Comparison of ENCODE assay signal across 18 mouse cellular contexts in the genomic region with DNA sequence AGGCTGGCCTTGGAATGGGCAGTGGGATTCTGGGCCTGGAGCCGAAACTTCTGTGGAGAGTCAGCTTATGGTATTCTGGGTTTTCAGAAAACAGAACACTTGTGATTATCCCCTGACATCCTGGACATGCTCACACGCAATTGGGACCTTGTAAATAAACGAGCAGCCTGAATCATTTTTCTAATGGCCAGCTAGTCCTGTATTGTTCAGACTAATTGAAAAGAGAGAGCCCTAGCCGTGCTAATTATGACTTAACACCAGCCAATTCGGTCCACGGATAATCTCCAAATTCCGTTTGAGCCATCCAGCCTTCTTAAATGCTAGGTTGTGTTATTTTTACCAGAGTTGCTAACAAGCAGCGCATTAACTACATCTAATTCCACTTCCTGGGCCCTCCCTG.
DNase-seq lines count a peak whose midpoint lies in the region; ATAC-seq lines count a peak whose summit lies in the region.
"Had no signal": no experiment of that assay in that cellular context is flagged by ENCODE, and none has a peak within 500 bp of the region (broad histone marks: within the 10 kb centered on the region; RNA-seq: fewer than 3 reads in every experiment).

No protein-coding gene starts in this region.

- ATAC-seq in intestine, embryonic 14.5 days (replicated peaks; ENCODE audit: low FRiP score, low TSS enrichment, low read depth): no peak
- ATAC-seq in intestine, embryonic 15.5 days: no peak
- no peak for ATAC-seq in midbrain, embryonic 14.5 days (ENCODE audit: low FRiP score, low TSS enrichment)
- ATAC-seq: activated CD4-positive, CD25-positive, alpha-beta regulatory T cell, adult 4 months; CD4-positive, CD25-positive, alpha-beta regulatory T cell, adult 4 months had no signal

- H3K27ac ChIP-seq in intestine, embryonic 14.5 days (ENCODE audit: low read depth): peak overlapping the region; percentile 23; the same call in 1 of the 2 replicates
- H3K27ac ChIP-seq in intestine, embryonic 15.5 days: no peak overlapping the region
- no peak overlapping the region for H3K27ac ChIP-seq in midbrain, embryonic 14.5 days (replicated peaks; ENCODE audit: low read depth, low read length)
- H3K27ac ChIP-seq: midbrain, embryonic 12.5 days; neural tube, embryonic 12.5 days had no signal

- peaks cover 23% of the 10 kb centered on the region for H3K4me1 ChIP-seq in intestine, embryonic 14.5 days (replicated peaks; ENCODE audit: control insufficient read depth, insufficient read depth, low read length)
- H3K4me1 ChIP-seq in intestine, embryonic 15.5 days (replicated peaks): peaks cover 16% of the 10 kb centered on the region
- peaks cover 11% of the 10 kb centered on the region; the same call in 1 of the 2 replicates for H3K4me1 ChIP-seq in midbrain, embryonic 14.5 days (ENCODE audit: control insufficient read depth, insufficient read depth, low read length)
- H3K4me1 ChIP-seq: neural tube, embryonic 12.5 days had no signal

- WGBS in intestine, embryonic 14.5 days: 68% methylated on average over 8 of the region's 8 CpGs
- WGBS in intestine, embryonic 15.5 days: 71% methylated on average over 8 of the region's 8 CpGs
- 62% methylated on average over 8 of the region's 8 CpGs for WGBS in midbrain, embryonic 14.5 days

- H3K9me3 ChIP-seq in intestine, embryonic 14.5 days (ENCODE audit: control insufficient read depth, low read length): no peaks in the 10 kb centered on the region
- no peaks in the 10 kb centered on the region for H3K9me3 ChIP-seq in intestine, embryonic 15.5 days
- no peaks in the 10 kb centered on the region for H3K9me3 ChIP-seq in midbrain, embryonic 14.5 days (ENCODE audit: control insufficient read depth, low read length)
- H3K9me3 ChIP-seq: midbrain, embryonic 12.5 days; neural tube, embryonic 12.5 days had no signal

- no peak overlapping the region for H3K9ac ChIP-seq in intestine, embryonic 14.5 days (ENCODE audit: low read length)
- no peak overlapping the region for H3K9ac ChIP-seq in intestine, embryonic 15.5 days
- no peak overlapping the region for H3K9ac ChIP-seq in midbrain, embryonic 14.5 days (replicated peaks; ENCODE audit: low read length)
- H3K9ac ChIP-seq: midbrain, embryonic 12.5 days; neural tube, embryonic 12.5 days had no signal

- peaks cover 3% of the 10 kb centered on the region; the same call in 1 of the 2 replicates for H3K36me3 ChIP-seq in intestine, embryonic 14.5 days (ENCODE audit: control insufficient read depth, insufficient read depth, low read length)
- H3K36me3 ChIP-seq in intestine, embryonic 15.5 days: no peaks in the 10 kb centered on the region; the same call in 1 of the 2 replicates
- peaks cover 2% of the 10 kb centered on the region; the same call in 1 of the 2 replicates for H3K36me3 ChIP-seq in midbrain, embryonic 14.5 days (ENCODE audit: control insufficient read depth, insufficient read depth, low read length)

- DNase-seq in intestine, embryonic 14.5 days (ENCODE audit: low spot score): no peak
- DNase-seq in thymus, postnatal 4 days: peak; percentile 4
- no peak for DNase-seq in thymus, postnatal 36 days
- DNase-seq in midbrain, embryonic 14.5 days: peak; percentile 25
- DNase-seq in frontal cortex, postnatal 10 days (ENCODE audit: low spot score in 2 of 2): no peak
- no peak for DNase-seq in kidney, postnatal 36 days
- DNase-seq: cerebellum, adult 2 months; embryo, embryonic 11 days; gastrocnemius, postnatal 10 days; heart, postnatal 36 days; kidney, adult 2 months; lung, postnatal 10 days had no signal

- H3K4me2 ChIP-seq in intestine, embryonic 14.5 days (ENCODE audit: low read length): no peak overlapping the region
- no peak overlapping the region for H3K4me2 ChIP-seq in intestine, embryonic 15.5 days (replicated peaks)
- H3K4me2 ChIP-seq in midbrain, embryonic 14.5 days (ENCODE audit: low read length): no peak overlapping the region
- H3K4me2 ChIP-seq: midbrain, embryonic 12.5 days; neural tube, embryonic 12.5 days had no signal

- H3K27me3 ChIP-seq in intestine, embryonic 14.5 days (replicated peaks; ENCODE audit: control insufficient read depth, insufficient read depth, low read length): no peaks in the 10 kb centered on the region
- no peaks in the 10 kb centered on the region for H3K27me3 ChIP-seq in intestine, embryonic 15.5 days (replicated peaks)
- H3K27me3 ChIP-seq in midbrain, embryonic 14.5 days (ENCODE audit: control insufficient read depth, insufficient read depth, low read length): no peaks in the 10 kb centered on the region
- H3K27me3 ChIP-seq: midbrain, embryonic 12.5 days; neural tube, embryonic 12.5 days had no signal

- H3K4me3 ChIP-seq in intestine, embryonic 14.5 days (ENCODE audit: low read depth, low read length): no peak overlapping the region
- no peak overlapping the region for H3K4me3 ChIP-seq in intestine, embryonic 15.5 days (replicated peaks)
- H3K4me3 ChIP-seq in midbrain, embryonic 14.5 days (replicated peaks; ENCODE audit: low read depth, low read length): no peak overlapping the region
- H3K4me3 ChIP-seq: erythroblast, embryonic 14.5 days; midbrain, embryonic 12.5 days; neural tube, embryonic 12.5 days had no signal

Comparison
In these comparisons a context has a peak if more than half of its experiments do, and no peak if none do; other contexts are left out.
1. DNase-seq: peak in thymus, postnatal 4 days (single experiment) and midbrain, embryonic 14.5 days (single experiment); none in intestine, embryonic 14.5 days (single experiment), thymus, postnatal 36 days (0 of 2), frontal cortex, postnatal 10 days (0 of 2) and kidney, postnatal 36 days (0 of 2).